Mouse (Mus musculus): ENCODE results near the gene Faf1. TPM values are rescaled to one million over a fixed set of nuclear protein-coding genes. Genes with fewer than 3 reads are reported as not detected.

Faf1 gene
- polyA plus RNA-seq, 1 experiment from 2014 or later = 18.5 TPM

- Histone ChIP-seq H3K27me3 (ENCODE audit: control insufficient read depth, insufficient read depth, low read length) (no peaks in the 10 kb centered on the region), H3K4me3 (ENCODE audit: low read length) (no peak overlapping the region), H3K9me3 (replicated peaks; ENCODE audit: control insufficient read depth, low read length) (no peaks in the 10 kb centered on the region), H3K9ac (ENCODE audit: low read length) (no peak overlapping the region), H3K4me1 (ENCODE audit: control insufficient read depth, insufficient read depth, low read length) (no peaks in the 10 kb centered on the region), H3K4me2 (ENCODE audit: low read depth, low read length) (no peak overlapping the region), H3K36me3 (ENCODE audit: control insufficient read depth, insufficient read depth) (0 out of 2 replicates have a peak, but pooled peaks cover 2% of the 10 kb centered on the region), H3K27ac (ENCODE audit: low read length) (no peak overlapping the region)
- no peak for ATAC-seq (replicated peaks; ENCODE audit: extremely low read depth, insufficient read depth, low FRiP score)
- 79% methylated on average over 6 of the region's 6 CpGs for WGBS
Measured at GRCm38 (mm10) chr4:109897810-109898566, 221.6 kb downstream of the Faf1 start.

DNA sequence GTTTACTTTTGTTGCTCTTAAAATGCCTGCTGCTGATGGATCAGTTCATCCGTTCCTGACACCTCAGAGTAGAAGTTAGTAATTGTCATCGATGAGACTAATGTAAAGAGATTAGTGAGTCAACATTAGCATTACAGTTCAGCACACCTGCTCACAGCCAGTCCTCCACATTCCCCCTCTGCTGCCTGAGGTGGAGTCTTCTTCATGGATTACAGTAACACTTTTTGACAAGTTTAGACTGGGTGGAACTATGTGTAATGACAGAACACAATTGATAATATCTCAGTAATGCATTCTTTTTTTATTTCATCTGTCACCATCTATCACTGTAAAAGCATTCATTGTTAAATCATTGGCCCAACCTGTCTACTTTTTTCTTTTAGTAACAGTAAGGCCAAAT is 224.7 kb downstream of the Faf1 start:
- no peak overlapping the region for H3K9ac ChIP-seq (ENCODE audit: low read length)
- 0 out of 2 replicates have a peak, but pooled peaks cover 2% of the 10 kb centered on the region for H3K36me3 ChIP-seq (ENCODE audit: control insufficient read depth, insufficient read depth)
- H3K9me3 ChIP-seq (replicated peaks; ENCODE audit: control insufficient read depth, low read length) = no peaks in the 10 kb centered on the region
- H3K27me3 ChIP-seq (ENCODE audit: control insufficient read depth, insufficient read depth, low read length) = no peaks in the 10 kb centered on the region
- WGBS = 89% methylated on average over 2 of the region's 2 CpGs
- no peaks in the 10 kb centered on the region for H3K4me1 ChIP-seq (ENCODE audit: control insufficient read depth, insufficient read depth, low read length)
- ATAC-seq (replicated peaks; ENCODE audit: extremely low read depth, insufficient read depth, low FRiP score) = no peak
- H3K4me2 ChIP-seq (ENCODE audit: low read depth, low read length) = no peak overlapping the region
- no peak overlapping the region for H3K4me3 ChIP-seq (ENCODE audit: low read length)
- H3K27ac ChIP-seq (ENCODE audit: low read length) = no peak overlapping the region

GRCm38 (mm10) chr4:109904487-109904886 is 228.1 kb downstream of the Faf1 start:
- H3K4me2 ChIP-seq (ENCODE audit: low read depth, low read length) = no peak overlapping the region
- whole genome bisulfite sequencing = 86% methylated on average over 3 of the region's 3 CpGs
- ATAC-seq (replicated peaks; ENCODE audit: extremely low read depth, insufficient read depth, low FRiP score) = no peak

DNA sequence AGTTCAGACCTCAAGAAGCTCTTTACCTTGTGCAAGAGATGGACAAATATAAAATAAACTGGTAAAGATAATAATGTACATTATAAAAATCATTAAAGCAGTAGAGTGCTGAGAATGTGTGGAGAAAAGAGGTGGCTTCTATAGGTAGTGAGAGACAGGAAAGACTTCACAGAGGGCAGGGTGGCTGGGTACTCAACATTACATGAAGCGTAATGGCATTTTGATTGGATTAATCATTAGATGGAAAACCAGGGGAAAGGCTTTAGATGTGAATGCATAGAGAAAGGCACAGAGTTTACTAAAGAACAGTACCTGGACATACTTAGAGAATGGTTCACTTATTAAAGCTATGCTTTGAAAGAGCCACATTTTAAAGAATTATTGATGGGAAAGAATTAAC is 252.7 kb downstream of the Faf1 start:
- Histone ChIP-seq H3K9ac (ENCODE audit: low read length) (no peak overlapping the region), H3K27me3 (ENCODE audit: control insufficient read depth, insufficient read depth, low read length) (no peaks in the 10 kb centered on the region), H3K4me2 (ENCODE audit: low read depth, low read length) (no peak overlapping the region), H3K4me3 (ENCODE audit: low read length) (no peak overlapping the region), H3K9me3 (replicated peaks; ENCODE audit: control insufficient read depth, low read length) (no peaks in the 10 kb centered on the region), H3K27ac (ENCODE audit: low read length) (no peak overlapping the region), H3K36me3 (ENCODE audit: control insufficient read depth, insufficient read depth) (no peaks in the 10 kb centered on the region), H3K4me1 (ENCODE audit: control insufficient read depth, insufficient read depth, low read length) (no peaks in the 10 kb centered on the region)
- 88% methylated on average over 1 of the region's 1 CpGs for WGBS
- ATAC-seq (replicated peaks; ENCODE audit: extremely low read depth, insufficient read depth, low FRiP score) = no peak

More at GRCm38 (mm10) chr4:109904487-109904886, 228.1 kb downstream of the Faf1 start:
- H3K4me3 ChIP-seq (ENCODE audit: low read length) = no peak overlapping the region
- H3K27ac ChIP-seq (ENCODE audit: low read length) = no peak overlapping the region
- H3K9me3 ChIP-seq (replicated peaks; ENCODE audit: control insufficient read depth, low read length) = no peaks in the 10 kb centered on the region
- no peaks in the 10 kb centered on the region for H3K27me3 ChIP-seq (ENCODE audit: control insufficient read depth, insufficient read depth, low read length)
- 0 out of 2 replicates have a peak, but pooled peaks cover 2% of the 10 kb centered on the region for H3K36me3 ChIP-seq (ENCODE audit: control insufficient read depth, insufficient read depth)
- peaks cover 3% of the 10 kb centered on the region for H3K4me1 ChIP-seq (ENCODE audit: control insufficient read depth, insufficient read depth, low read length)
- H3K9ac ChIP-seq (ENCODE audit: low read length) = no peak overlapping the region

- no peak for ATAC-seq (replicated peaks; ENCODE audit: extremely low read depth, insufficient read depth, low FRiP score)
- Histone ChIP-seq H3K27me3 (ENCODE audit: control insufficient read depth, insufficient read depth, low read length) (no peaks in the 10 kb centered on the region), H3K4me3 (ENCODE audit: low read length) (no peak overlapping the region), H3K9me3 (replicated peaks; ENCODE audit: control insufficient read depth, low read length) (no peaks in the 10 kb centered on the region), H3K27ac (ENCODE audit: low read length) (no peak overlapping the region), H3K36me3 (ENCODE audit: control insufficient read depth, insufficient read depth) (peaks cover 2% of the 10 kb centered on the region; the same call in 1 of the 2 replicates), H3K9ac (ENCODE audit: low read length) (no peak overlapping the region), H3K4me2 (ENCODE audit: low read depth, low read length) (no peak overlapping the region), H3K4me1 (ENCODE audit: control insufficient read depth, insufficient read depth, low read length) (no peaks in the 10 kb centered on the region)
- 96% methylated on average over 1 of the region's 1 CpGs for WGBS
Measured at GRCm38 (mm10) chr4:109930445-109930844, 254.1 kb downstream of the Faf1 start.

DNA sequence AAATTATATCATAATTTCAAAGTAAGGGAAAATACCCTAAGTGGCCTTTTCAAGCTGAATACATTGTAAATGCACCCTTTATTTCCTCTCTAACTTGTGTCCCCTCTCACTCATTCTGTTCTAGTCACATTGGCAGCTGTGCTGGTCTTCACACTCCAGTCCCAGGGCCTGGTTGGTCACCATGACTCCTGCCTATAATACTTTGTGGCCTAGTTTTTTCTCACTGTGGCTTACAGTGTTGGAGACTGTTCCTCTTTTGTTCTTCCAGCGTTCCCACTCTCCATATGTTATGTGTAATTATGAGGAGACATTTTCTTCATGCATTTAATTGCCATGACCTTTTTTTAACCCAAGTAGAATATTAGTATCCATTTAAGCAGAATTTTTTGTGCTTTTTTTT is 254.5 kb downstream of the Faf1 start:
- H3K4me3 ChIP-seq (ENCODE audit: low read length) = no peak overlapping the region
- no peaks in the 10 kb centered on the region for H3K4me1 ChIP-seq (ENCODE audit: control insufficient read depth, insufficient read depth, low read length)
- H3K4me2 ChIP-seq (ENCODE audit: low read depth, low read length) = no peak overlapping the region
- H3K36me3 ChIP-seq (ENCODE audit: control insufficient read depth, insufficient read depth) = peaks cover 4% of the 10 kb centered on the region; the same call in 1 of the 2 replicates
- ATAC-seq (replicated peaks; ENCODE audit: extremely low read depth, insufficient read depth, low FRiP score) = no peak
- H3K9ac ChIP-seq (ENCODE audit: low read length) = no peak overlapping the region
- no peak overlapping the region for H3K27ac ChIP-seq (ENCODE audit: low read length)
- no peaks in the 10 kb centered on the region for H3K27me3 ChIP-seq (ENCODE audit: control insufficient read depth, insufficient read depth, low read length)
- 90% methylated on average over 1 of the region's 1 CpGs for WGBS
- H3K9me3 ChIP-seq (replicated peaks; ENCODE audit: control insufficient read depth, low read length) = no peaks in the 10 kb centered on the region

DNA sequence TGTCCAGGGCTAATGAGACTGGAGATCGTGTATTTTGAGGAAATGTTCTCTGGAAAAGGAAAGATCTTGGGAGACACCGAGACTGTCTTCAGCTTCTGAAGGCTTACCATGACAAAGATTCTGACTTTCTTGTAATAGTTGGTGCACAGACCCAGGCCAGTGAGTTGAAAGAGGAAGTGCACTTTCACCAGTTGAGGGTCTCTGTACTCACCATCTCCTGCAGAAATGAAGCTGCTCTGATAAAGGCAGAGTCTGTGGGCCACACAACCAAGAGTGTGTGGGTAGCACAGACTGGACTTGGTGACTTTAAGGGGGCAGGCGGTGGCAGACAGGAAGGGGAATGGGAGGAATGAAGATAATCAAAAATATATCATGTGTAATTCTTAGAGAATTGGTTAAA is 260.2 kb downstream of the Faf1 start:
- Histone ChIP-seq H3K9ac (ENCODE audit: low read length) (no peak overlapping the region), H3K27me3 (ENCODE audit: control insufficient read depth, insufficient read depth, low read length) (no peaks in the 10 kb centered on the region), H3K4me1 (ENCODE audit: control insufficient read depth, insufficient read depth, low read length) (no peaks in the 10 kb centered on the region), H3K4me3 (ENCODE audit: low read length) (no peak overlapping the region), H3K4me2 (ENCODE audit: low read depth, low read length) (no peak overlapping the region), H3K27ac (ENCODE audit: low read length) (no peak overlapping the region), H3K9me3 (replicated peaks; ENCODE audit: control insufficient read depth, low read length) (no peaks in the 10 kb centered on the region), H3K36me3 (ENCODE audit: control insufficient read depth, insufficient read depth) (peaks cover 4% of the 10 kb centered on the region; the same call in 1 of the 2 replicates)
- ATAC-seq (replicated peaks; ENCODE audit: extremely low read depth, insufficient read depth, low FRiP score) = no peak
- 89% methylated on average over 3 of the region's 3 CpGs for WGBS

GRCm38 (mm10) chr4:109939291-109939690 is 262.9 kb downstream of the Faf1 start:
- ATAC-seq (replicated peaks; ENCODE audit: extremely low read depth, insufficient read depth, low FRiP score) = no peak
- Histone ChIP-seq H3K4me2 (ENCODE audit: low read depth, low read length) (no peak overlapping the region), H3K4me1 (ENCODE audit: control insufficient read depth, insufficient read depth, low read length) (no peaks in the 10 kb centered on the region), H3K27ac (ENCODE audit: low read length) (no peak overlapping the region), H3K36me3 (ENCODE audit: control insufficient read depth, insufficient read depth) (peaks cover 4% of the 10 kb centered on the region; the same call in 1 of the 2 replicates), H3K9me3 (replicated peaks; ENCODE audit: control insufficient read depth, low read length) (no peaks in the 10 kb centered on the region), H3K4me3 (ENCODE audit: low read length) (no peak overlapping the region), H3K9ac (ENCODE audit: low read length) (no peak overlapping the region), H3K27me3 (ENCODE audit: control insufficient read depth, insufficient read depth, low read length) (no peaks in the 10 kb centered on the region)

- Histone ChIP-seq H3K9me3 (replicated peaks; ENCODE audit: control insufficient read depth, low read length) (no peaks in the 10 kb centered on the region), H3K27me3 (ENCODE audit: control insufficient read depth, insufficient read depth, low read length) (no peaks in the 10 kb centered on the region), H3K9ac (ENCODE audit: low read length) (no peak overlapping the region), H3K36me3 (ENCODE audit: control insufficient read depth, insufficient read depth) (0 out of 2 replicates have a peak, but pooled peaks cover 3% of the 10 kb centered on the region), H3K4me2 (ENCODE audit: low read depth, low read length) (no peak overlapping the region), H3K4me1 (ENCODE audit: control insufficient read depth, insufficient read depth, low read length) (no peaks in the 10 kb centered on the region), H3K27ac (ENCODE audit: low read length) (no peak overlapping the region), H3K4me3 (ENCODE audit: low read length) (no peak overlapping the region)
- ATAC-seq (replicated peaks; ENCODE audit: extremely low read depth, insufficient read depth, low FRiP score) = no peak
- 94% methylated on average over 1 of the region's 1 CpGs for WGBS
Measured at GRCm38 (mm10) chr4:109945554-109945953, 269.2 kb downstream of the Faf1 start.
